ENCODE assay signal across 9 mouse cellular contexts in genomic region chr8:117069708-117070107, GRCm38 (mm10). TPM values are rescaled to one million over a fixed set of nuclear protein-coding genes. Genes with fewer than 3 reads are reported as not detected.
DNase-seq lines count a peak whose midpoint lies in the region; ATAC-seq and TF ChIP-seq lines count a peak whose summit lies in the region.
"Had no signal": no experiment of that assay in that cellular context is flagged by ENCODE, and none has a peak within 500 bp of the region (broad histone marks: within the 10 kb centered on the region; RNA-seq: fewer than 3 reads in every experiment).

No protein-coding gene starts in this region.

- H3K27ac ChIP-seq in gastrocnemius, adult 2 months: no peak overlapping the region
- H3K27ac ChIP-seq in lung, embryonic 14.5 days (ENCODE audit: low read depth): no peak overlapping the region
- H3K27ac ChIP-seq in neural tube, embryonic 15.5 days (replicated peaks): no peak overlapping the region

- TF ChIP-seq CTCF in gastrocnemius, adult 2 months (IDR thresholded peaks at IDR 0.05): peak; percentile 44
- TF ChIP-seq CTCF in lung, embryonic 14.5 days (IDR thresholded peaks at IDR 0.05; ENCODE audit: low read depth): peak; percentile 54

- WGBS in lung, embryonic 14.5 days: 85% methylated on average over 1 of the region's 1 CpGs
- WGBS in neural tube, embryonic 15.5 days: 89% methylated on average over 1 of the region's 1 CpGs

- intact Hi-C loops in gastrocnemius, adult 2 months (cut with DNase I): no loop called here

- H3K36me3 ChIP-seq in lung, embryonic 14.5 days (ENCODE audit: insufficient read depth): no peaks in the 10 kb centered on the region
- H3K36me3 ChIP-seq in neural tube, embryonic 15.5 days: no peaks in the 10 kb centered on the region

- ATAC-seq in lung, embryonic 14.5 days (ENCODE audit: insufficient read depth): no peak
- ATAC-seq in megakaryocyte progenitor cell, adult 5-6 weeks (replicated peaks; ENCODE audit: poor library complexity): peak; percentile 37; the same call in 1 of the 2 replicates
- no peak for ATAC-seq in erythroid progenitor cell, adult 5-6 weeks (replicated peaks; ENCODE audit: low FRiP score, poor library complexity, severe bottlenecking)
- no peak for ATAC-seq in neural tube, embryonic 15.5 days (ENCODE audit: low FRiP score)

- no peak overlapping the region for H3K4me2 ChIP-seq in lung, embryonic 14.5 days
- H3K4me2 ChIP-seq in neural tube, embryonic 15.5 days: no peak overlapping the region

- no peaks in the 10 kb centered on the region for H3K27me3 ChIP-seq in lung, embryonic 14.5 days (ENCODE audit: insufficient read depth, low read length)
- H3K27me3 ChIP-seq in neural tube, embryonic 15.5 days (replicated peaks): no peaks in the 10 kb centered on the region

- DNase-seq in gastrocnemius, adult 2 months: no peak
- no peak for DNase-seq in gastrocnemius, postnatal 25 days
- DNase-seq in lung, embryonic 14.5 days: peak; percentile 55
- DNase-seq in lung, adult 18-20 months: no peak
- peak; percentile 77 for DNase-seq in NIH3T3 (ENCODE audit: low read depth)

- no peak overlapping the region for H3K9ac ChIP-seq in lung, embryonic 14.5 days
- no peak overlapping the region for H3K9ac ChIP-seq in neural tube, embryonic 15.5 days (replicated peaks)

- H3K4me3 ChIP-seq in gastrocnemius, adult 2 months: no peak overlapping the region
- no peak overlapping the region for H3K4me3 ChIP-seq in lung, embryonic 14.5 days (ENCODE audit: low read depth, low read length)
- no peak overlapping the region for H3K4me3 ChIP-seq in neural tube, embryonic 15.5 days (replicated peaks)

- H3K4me1 ChIP-seq in lung, embryonic 14.5 days (ENCODE audit: insufficient read depth): no peaks in the 10 kb centered on the region
- no peaks in the 10 kb centered on the region for H3K4me1 ChIP-seq in neural tube, embryonic 15.5 days

- no peaks in the 10 kb centered on the region for H3K9me3 ChIP-seq in lung, embryonic 14.5 days (ENCODE audit: low read depth, low read length)
- H3K9me3 ChIP-seq in neural tube, embryonic 15.5 days (replicated peaks): no peaks in the 10 kb centered on the region

RNA-seq across cellular contexts. Expression of gene Pkd1l2, which starts 12.5 kb away (rescaled TPM):
- total RNA-seq in gastrocnemius, adult 2 months (2021): under 1 TPM; 0.06 to 0.13 TPM
- under 1 TPM; 0.08 to 0.19 TPM for total RNA-seq in gastrocnemius, postnatal 25 days (2021)
- 0.18 TPM in 1 of 2 replicates, not detected in the other for polyA plus RNA-seq in lung, embryonic 14.5 days (2014; fragmentation: Nextera tagmentation; extraction: Ambion mirVana)
- total RNA-seq in megakaryocyte progenitor cell, adult 5-6 weeks (2015): 0.07 and 0.39 TPM in 2 replicates
- 0.17 TPM in 2 replicates for total RNA-seq in megakaryocyte progenitor cell, adult 5-6 weeks (2017)
- 1.1 TPM in 1 of 2 replicates, not detected in the other for total RNA-seq in erythroid progenitor cell, adult 5-6 weeks (2015; ENCODE audit: low replicate concordance)
- not detected in 2 replicates for total RNA-seq in erythroid progenitor cell, adult 5-6 weeks (2017; ENCODE audit: low replicate concordance)
- 0.10 and 0.19 TPM in 2 replicates for polyA plus RNA-seq in neural tube, embryonic 15.5 days (2015; fragmentation: Nextera tagmentation; extraction: Ambion mirVana)
- total RNA-seq: common myeloid progenitor, adult 5-6 weeks had no signal

RNA-seq across cellular contexts. Expression of gene Bco1, which starts 25.9 kb away (rescaled TPM):
- total RNA-seq in gastrocnemius, adult 2 months (2021): not detected
- total RNA-seq in gastrocnemius, postnatal 25 days (2021): not detected
- polyA plus RNA-seq in lung, embryonic 14.5 days (2014; fragmentation: Nextera tagmentation; extraction: Ambion mirVana): 0.43 and 0.75 TPM in 2 replicates
- total RNA-seq in megakaryocyte progenitor cell, adult 5-6 weeks (2015): 0.61 and 0.62 TPM in 2 replicates
- 0.54 and 0.95 TPM in 2 replicates for total RNA-seq in megakaryocyte progenitor cell, adult 5-6 weeks (2017)
- 1.8 TPM in 1 of 2 replicates, not detected in the other for total RNA-seq in erythroid progenitor cell, adult 5-6 weeks (2015; ENCODE audit: low replicate concordance)
- not detected in 2 replicates for total RNA-seq in erythroid progenitor cell, adult 5-6 weeks (2017; ENCODE audit: low replicate concordance)
- polyA plus RNA-seq in neural tube, embryonic 15.5 days (2015; fragmentation: Nextera tagmentation; extraction: Ambion mirVana): 0.14 and 0.40 TPM in 2 replicates

Comparison
In these comparisons a context has a peak if more than half of its experiments do, and no peak if none do; other contexts are left out.
1. DNase-seq: peak in lung, embryonic 14.5 days (single experiment) and NIH3T3 (single experiment); none in gastrocnemius, adult 2 months (single experiment), gastrocnemius, postnatal 25 days (single experiment) and lung, adult 18-20 months (0 of 2).